Mouse (Mus musculus) cerebellum, postnatal 36 days (tissue): ENCODE data around the gene Krtap14.
A peak's percentile ranks its signal among the peaks of the same experiment; 100 is the strongest.

ENCODE experiments used
- DNase-seq, 2 experiments: peaks; one replicate each; pipeline ENCODE4 v3.0.0; 2021 to 2022; ENCODE audit warnings: mixed read lengths in 2 of 2

Gene Krtap14

DNA sequence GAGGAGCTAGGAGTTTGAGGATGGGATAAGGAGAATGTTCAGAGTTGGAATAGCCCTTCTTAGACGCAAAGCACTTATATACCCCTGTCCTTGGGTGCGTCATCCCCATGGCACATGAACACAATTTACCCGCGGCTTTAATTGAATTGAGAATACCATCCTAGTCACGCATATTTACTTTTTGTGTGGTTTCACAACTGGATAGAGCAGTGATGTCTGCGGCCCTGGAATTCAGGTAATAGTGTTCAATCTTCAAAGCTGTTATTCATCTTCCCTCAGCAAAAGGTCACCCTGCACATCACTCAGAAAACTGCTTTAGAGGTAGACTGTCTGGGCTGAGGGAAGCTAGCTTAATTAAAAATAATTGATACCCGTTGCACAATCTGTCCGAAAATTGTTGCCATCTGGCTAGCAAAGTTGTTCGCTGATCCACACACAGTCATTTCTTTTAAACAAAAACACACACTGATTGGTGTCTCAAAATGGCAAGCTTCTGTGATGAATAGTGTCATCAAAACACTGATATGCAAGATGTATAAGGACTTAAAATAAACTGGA, at the start of gene Krtap14:
Gene Krtap14, minus strand, starts transcription at position 51 of the 558 bp plus-strand sequence.
- no peak for DNase-seq

GRCm38 (mm10) chr16:88874169-88874568, 48.2 kb upstream of the Krtap14 start, which contains the start of gene Krtap19-2:
Gene Krtap19-2 (minus strand): TSS chr16:88874269.
- no peak for DNase-seq

DNA sequence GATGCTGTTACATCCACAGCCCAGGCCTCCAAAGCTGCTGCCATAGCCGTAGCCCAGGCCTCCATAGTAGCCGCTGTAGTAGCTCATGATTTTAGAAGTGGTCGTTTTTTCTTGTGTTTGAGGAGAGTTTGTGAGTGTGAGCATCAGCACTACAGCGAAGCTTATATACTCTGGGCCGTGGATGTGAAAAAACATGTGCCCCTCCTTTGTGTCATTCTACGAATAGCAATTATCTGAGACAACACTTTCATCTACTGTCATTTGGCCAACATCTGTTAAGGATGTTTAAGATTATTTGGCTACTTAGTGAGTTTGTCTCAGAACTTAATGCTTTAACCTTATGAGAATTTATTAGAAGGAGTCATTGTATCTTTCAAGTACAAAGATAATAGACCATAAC, 43.4 kb upstream of the Krtap14 start, which contains the start of gene Krtap19-1:
Gene Krtap19-1, minus strand, starts transcription at position 101 of the 400 bp plus-strand sequence.
- DNase-seq, result no peak

GRCm38 (mm10) chr16:88864887-88865407, 39.0 kb upstream of the Krtap14 start:
- no peak for DNase-seq

- DNase-seq, result peak; percentile 12
These were observed 25.5 kb upstream of the Krtap14 start for GRCm38 (mm10) chr16:88851450-88851849.

GRCm38 (mm10) chr16:88848558-88848957, 22.6 kb upstream of the Krtap14 start:
- no peak for DNase-seq

- no peak for DNase-seq
These were observed 21.4 kb upstream of the Krtap14 start for GRCm38 (mm10) chr16:88847363-88847762.

DNA sequence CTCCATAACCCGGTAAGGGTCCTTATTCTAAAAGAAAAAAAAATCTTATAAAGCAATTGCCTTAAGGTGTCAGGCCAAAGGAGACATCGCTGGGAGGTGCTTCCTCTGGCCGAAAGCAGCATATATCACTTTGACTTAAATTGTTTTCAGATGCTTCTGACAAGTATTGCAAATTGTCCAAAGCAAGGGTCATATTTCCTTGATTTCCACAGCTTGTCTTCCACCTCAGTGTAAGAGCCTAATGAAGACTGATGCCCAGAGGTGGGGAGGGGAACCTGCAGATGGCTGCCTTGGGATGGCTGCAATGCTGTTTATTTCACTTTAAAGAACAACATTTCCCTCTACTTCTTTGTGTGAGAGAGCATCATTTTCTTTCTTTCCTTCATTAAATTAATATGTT, 1.0 kb upstream of the Krtap14 start:
- DNase-seq, result no peak

- peak in 1 of 2 experiments; percentile 8 for DNase-seq
These were observed 2.2 kb downstream of the Krtap14 start for GRCm38 (mm10) chr16:88823736-88824135.

GRCm38 (mm10) chr16:88820066-88820465, 5.9 kb downstream of the Krtap14 start, which contains the start of gene Krtap15:
Gene Krtap15 (plus strand): TSS chr16:88820215.
- DNase-seq, result peak in 1 of 2 experiments; percentile 1

DNA sequence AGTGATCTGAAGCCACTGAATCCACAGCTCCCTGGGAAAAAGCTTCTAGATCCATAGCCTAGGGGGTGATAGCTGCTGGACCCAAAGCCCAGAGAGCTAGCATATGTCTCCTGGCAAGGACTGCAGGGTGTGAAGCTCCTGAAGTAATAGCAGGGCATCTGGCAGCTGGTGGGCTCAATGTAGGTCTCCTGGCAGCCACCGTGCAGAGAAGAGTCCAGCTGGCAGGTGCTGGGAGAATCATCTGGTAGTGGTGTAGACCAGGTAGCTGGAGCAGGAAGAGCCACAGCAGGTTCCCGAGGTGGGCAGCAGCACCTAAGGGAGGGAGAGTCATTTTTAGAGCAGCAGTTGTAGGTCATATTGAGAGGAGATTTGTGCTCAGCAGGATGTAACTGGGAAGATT, 14.1 kb downstream of the Krtap14 start, which contains the start of gene Gm20741:
Gene Gm20741, minus strand, starts transcription at position 394 of the 400 bp plus-strand sequence.
- peak; percentile 51 to 54 for DNase-seq

- DNase-seq, result no peak
These were observed 39.2 kb downstream of the Krtap14 start for GRCm38 (mm10) chr16:88786786-88787185.

DNA sequence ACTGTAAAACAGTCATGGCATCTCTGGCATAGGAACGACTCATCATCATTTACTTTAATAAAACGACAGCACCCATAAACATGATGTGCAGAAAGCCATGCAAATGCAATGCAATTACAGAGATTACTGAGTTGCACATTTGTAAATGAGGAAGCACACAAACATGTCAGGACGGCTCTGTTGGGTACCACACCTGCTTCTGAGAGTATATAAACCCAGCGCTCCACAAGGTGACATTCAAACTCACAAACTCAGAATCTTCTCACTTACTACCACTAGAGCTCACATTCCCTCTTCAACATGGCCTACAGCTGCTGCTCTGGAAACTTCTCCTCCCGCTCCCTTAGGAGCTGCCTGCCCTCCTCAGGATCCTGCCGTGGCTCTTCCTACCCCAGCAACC, 48.3 kb downstream of the Krtap14 start, which contains the start of gene Gm5965:
Gene Gm5965, plus strand, starts transcription at position 301 of the 400 bp plus-strand sequence.
- DNase-seq, result no peak

DNA sequence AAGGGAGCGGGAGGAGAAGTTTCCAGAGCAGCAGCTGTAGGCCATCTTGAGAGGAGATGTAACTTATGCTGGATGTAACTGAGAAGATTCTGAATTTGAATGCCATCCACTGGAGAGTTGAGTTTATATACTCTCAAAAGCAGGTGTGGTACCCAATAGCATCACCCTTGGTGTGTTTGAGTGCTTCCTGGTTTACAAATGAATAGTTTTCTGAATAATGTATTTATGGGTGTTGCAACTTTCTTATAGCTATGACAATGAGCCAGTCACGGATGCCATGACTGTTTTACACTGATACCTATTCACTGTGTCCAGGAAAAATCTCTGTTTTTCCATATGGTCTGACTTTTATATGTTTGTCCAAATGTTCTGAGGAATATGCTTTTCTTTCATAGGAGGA, 51.8 kb downstream of the Krtap14 start, which contains the start of gene 2310057N15Rik:
Gene 2310057N15Rik, minus strand, starts transcription at position 101 of the 400 bp plus-strand sequence.
- no peak for DNase-seq
